Mouse (Mus musculus) spleen, adult 18-20 months (tissue): ENCODE results near the gene Tanc2.

ENCODE experiments used
- DNase-seq, 2 experiments: peaks; one replicate each; pipeline ENCODE4 v3.0.0; 2022; ENCODE audit warnings: mixed read lengths in 2 of 2

Gene Tanc2

DNA sequence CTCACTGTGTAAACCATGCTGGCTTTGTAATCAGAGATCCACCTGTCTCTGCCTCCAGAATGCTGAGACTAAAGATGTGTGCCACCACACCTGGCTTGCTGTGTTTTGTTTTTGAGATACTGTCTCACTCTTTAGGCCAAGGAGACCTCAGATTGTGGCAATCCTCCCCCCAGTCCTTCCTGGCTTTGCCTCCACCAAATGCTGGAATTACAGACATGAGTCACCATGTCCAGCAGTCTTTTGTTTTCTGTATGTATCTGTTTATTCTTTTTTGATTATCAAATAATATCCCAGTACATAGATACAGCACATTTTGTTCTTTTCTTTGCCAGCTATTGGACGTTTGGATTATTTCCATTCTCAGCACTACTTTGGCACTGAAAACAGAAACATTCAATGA lies 368.8 kb downstream of the Tanc2 start:
- DNase-seq = no peak

DNA sequence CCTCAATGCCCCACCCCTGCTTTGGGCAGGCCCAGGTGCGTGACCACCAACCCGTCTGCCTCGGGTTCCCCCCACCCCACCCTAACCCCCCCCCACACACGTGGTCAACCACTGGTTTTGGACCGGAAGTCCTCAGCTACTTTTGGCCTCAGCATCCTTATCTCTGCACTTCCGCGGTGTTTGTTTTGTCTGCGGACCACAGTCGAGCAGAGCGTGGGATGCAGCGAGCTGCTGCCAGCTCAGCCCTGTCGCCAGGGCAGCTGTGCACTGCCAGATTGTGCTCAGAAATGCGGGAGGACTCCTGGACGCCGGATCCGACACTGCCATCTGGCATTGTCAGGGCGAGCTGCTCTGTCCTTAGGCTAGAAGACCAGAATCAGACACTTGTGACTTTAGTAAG lies 369.6 kb downstream of the Tanc2 start:
- DNase-seq = no peak

DNA sequence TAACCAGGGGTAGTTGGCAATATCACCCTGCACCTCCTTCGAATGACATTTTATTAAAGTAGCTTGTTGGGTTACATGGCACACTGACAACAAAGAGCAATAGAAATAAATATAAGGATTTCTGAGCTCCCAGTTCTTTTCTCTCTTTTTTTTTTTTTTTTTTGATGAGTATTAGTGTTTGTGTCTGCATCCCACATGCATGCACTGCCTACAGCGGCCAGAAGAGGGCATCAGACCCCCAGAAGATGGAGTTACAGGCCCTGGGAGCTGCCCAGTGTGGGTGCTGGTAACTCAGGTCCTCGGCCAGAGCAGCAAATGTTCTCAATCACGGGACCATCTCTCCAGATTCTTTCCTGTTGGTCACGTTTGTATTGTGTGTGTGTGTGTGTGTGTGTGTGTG lies 374.9 kb downstream of the Tanc2 start:
- no peak for DNase-seq

DNA sequence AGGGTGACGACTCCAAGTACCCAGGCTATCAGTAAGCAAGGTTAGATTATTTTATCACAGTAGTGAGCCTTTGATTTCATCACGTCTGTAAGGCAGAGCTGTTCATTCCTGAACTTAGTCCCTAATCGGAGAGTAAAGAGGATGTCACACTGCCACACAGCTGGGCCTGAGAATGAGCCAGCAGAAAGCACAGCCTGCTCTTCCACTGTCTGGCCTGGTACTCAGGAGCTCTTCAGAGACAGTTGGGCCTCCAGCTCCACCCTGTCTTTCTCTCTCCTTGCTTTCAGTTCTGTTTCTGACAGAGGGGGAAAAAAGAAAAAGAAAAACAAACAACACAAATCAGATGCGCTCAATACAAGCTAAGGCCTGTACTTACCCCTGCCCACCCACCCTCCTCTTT lies 376.5 kb downstream of the Tanc2 start:
- no peak for DNase-seq

DNA sequence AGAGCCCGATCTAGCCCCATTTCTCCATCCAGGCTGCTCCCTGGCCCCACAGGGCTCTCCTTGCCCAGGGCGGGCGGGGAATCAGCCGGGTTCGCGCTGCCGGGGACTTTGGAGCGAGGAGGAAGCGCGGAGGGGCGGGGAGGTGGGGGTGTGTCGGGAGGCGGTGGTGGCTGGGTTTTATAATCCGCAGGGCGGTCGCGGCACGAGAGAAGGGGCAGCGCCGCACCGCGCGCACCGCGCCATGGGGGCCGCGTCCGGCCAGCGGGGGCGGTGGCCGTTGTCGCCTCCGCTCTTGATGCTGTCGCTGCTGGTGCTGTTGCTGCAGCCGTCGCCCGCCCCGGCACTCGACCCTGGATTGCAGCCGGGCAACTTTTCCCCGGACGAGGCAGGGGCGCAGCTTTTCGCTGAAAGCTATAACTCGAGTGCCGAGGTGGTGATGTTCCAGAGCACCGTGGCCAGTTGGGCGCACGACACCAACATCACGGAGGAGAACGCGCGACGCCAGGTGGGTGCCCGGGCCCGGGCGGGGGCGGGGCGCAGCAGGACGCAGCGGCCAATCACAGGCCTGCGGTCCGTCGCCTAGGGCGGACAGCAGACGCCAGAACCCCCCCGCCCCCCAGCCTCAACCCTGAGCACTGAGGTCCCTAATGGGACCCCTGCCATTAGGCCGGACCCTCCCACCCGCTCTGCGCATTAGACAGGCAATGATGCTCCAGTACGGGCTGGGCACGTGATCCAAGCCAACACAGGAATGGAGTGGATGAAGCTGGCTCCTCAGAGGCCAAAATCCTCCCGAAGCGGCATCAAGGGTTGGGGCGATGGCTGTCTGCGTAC lies 378.2 kb downstream of the Tanc2 start, which contains the start of gene Ace:
Gene Ace (plus strand): TSS at position 205 of the 834 bp plus-strand sequence.
- DNase-seq = no peak

DNA sequence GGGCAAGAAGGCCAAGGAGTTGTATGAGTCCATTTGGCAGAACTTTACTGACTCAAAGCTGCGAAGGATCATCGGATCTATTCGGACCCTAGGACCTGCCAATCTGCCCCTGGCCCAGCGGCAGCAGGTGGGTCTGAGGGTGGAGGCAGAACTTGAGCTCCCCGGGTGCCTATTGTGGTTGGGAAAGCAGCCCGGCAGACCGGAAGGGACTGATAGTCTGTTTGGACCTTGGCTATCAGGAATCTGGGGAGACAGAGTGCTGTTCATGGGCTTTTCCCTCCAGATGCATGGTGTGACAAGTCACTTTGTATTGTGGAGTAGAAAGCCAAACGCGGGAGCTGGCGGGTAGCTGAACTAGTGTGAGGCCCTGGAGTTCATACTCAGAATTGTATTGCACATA lies 379.2 kb downstream of the Tanc2 start:
- DNase-seq = no peak

DNA sequence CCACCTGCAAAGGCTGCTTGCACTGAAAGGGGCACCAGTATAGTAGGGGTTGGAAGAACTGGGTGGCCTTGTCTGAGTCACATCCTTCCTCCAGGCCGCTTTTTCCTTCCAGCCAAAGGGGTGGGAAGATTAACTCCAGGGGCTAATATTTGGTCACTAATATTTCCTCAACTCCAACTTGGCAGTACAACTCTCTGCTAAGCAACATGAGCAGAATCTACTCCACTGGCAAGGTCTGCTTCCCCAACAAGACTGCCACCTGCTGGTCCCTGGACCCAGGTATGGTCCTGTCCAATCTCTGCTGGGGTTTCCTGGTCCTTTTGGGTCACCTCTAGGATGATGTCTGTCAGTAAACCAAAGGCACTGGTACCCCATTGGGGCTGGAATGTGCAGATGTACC lies 379.7 kb downstream of the Tanc2 start:
- DNase-seq = peak in 1 of 2 experiments; percentile 24

DNA sequence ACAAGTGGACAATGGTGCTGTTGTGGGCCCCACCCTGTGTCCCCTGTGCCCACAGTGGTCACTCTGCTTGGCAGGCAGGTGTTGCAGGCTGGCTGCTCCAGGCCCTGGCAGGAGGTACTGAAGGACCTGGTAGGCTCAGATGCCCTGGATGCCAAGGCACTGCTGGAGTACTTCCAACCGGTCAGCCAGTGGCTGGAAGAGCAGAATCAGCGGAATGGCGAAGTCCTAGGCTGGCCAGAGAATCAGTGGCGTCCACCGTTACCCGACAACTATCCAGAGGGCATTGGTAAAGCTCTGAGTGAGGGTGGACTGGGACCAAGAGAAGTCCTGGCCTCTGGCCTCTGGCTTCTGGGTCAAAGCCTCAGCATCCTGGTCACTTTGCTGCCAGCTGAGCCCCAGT lies 384.8 kb downstream of the Tanc2 start:
- no peak for DNase-seq

DNA sequence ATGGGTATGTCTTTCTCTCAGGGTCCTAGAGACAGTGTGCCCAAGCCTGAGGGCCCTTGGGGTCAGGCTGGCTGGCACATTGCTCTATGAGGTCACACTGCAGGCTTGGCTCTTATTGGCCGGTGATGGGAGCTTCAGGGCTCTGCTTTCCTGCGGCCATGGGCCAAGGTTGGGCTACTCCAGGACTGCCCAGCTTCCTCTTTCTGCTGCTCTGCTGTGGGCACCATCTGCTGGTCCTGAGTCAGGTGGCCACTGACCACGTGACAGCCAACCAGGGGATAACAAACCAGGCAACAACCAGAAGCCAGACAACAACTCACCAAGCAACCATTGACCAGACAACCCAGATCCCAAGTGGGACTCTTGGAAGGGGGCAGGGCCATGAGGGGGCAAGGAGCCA lies 385.3 kb downstream of the Tanc2 start:
- no peak for DNase-seq

DNA sequence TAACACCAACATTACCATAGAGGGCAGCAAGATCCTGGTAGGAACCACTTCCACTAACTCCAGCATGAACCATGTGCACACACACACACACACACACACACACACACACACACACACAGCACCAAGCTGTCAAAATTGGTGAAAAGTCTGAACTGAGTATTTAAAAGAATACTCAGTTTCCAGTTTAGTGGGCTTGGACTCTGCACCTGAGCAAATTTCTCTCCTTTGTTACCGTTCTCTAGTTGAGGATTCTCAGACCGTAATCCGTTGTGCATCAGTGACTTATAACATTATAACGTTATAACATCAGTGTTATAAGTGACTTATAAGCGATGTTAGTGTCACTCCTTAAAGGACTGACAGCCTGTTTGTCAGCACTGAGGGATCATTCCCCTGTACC lies 385.9 kb downstream of the Tanc2 start:
- DNase-seq = no peak

DNA sequence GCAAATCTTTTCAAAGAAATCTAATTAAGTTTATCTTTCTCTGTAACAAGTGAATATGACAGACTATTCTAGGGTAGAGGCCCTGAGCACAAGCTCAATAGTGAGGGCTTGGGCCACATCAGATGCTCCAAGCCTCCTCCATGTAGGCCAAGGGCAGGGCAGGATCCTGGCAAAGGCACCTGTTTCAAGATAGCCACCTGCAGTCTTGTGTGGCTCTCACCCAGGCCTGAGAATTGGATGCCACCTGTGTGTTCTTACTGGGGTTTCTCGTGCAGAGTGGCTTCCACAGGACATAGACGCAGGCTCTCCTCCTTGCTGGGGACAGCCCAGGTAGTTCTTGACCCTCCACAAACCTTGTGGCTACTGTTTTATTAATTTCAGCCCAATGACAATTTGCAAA lies 388.4 kb downstream of the Tanc2 start:
- DNase-seq = no peak

DNA sequence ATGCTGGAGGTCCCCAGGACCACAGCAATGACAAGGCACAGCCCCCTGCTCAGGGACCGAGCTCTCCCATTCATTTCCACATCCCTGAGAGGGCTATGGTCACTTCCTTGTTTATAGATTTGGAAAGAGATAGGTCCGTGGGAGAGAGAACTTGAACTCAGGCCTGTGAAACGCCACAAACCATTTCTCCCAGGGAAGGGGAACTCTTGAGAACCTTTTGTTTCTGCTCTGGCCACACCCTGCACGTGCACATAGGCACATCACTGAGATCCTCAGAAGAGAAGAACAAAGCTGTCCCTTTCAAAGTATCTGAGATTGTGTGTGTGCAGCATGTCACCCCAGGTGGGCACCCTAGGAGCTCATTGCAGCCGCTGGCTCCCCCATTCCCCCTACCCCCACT lies 388.8 kb downstream of the Tanc2 start:
- no peak for DNase-seq
